Mouse (Mus musculus): Measurements from ENCODE around the gene Prss34.

The Prss34 gene

GRCm38 (mm10) chr17:25298094-25298493 lies at the start of gene Prss34:
Prss34 (plus strand) TSS chr17:25298394.
- in situ Hi-C loops (cut with MboI; ENCODE audit: unreplicated experiment in 2 of 2), result no loop called here

- in situ Hi-C loops (cut with MboI; ENCODE audit: unreplicated experiment in 2 of 2), result no loop called here
These were observed 47.9 kb upstream of the Prss34 start for GRCm38 (mm10) chr17:25250181-25250835.

- in situ Hi-C loops (cut with MboI; ENCODE audit: unreplicated experiment in 2 of 2), result no loop called here
These were observed 45.6 kb upstream of the Prss34 start for GRCm38 (mm10) chr17:25252643-25253042.

GRCm38 (mm10) chr17:25253760-25254159 lies 44.4 kb upstream of the Prss34 start:
- in situ Hi-C loops (cut with MboI; ENCODE audit: unreplicated experiment in 2 of 2), result no loop called here

GRCm38 (mm10) chr17:25255110-25255509 lies 43.1 kb upstream of the Prss34 start:
- in situ Hi-C loops (cut with MboI; ENCODE audit: unreplicated experiment in 2 of 2), result no loop called here

GRCm38 (mm10) chr17:25256140-25256754 lies 41.9 kb upstream of the Prss34 start, which contains the start of gene Baiap3:
Baiap3 (minus strand) TSS chr17:25256364.
- in situ Hi-C loops (cut with MboI; ENCODE audit: unreplicated experiment in 2 of 2), result no loop called here

- in situ Hi-C loops (cut with MboI; ENCODE audit: unreplicated experiment in 2 of 2), result no loop called here
These were observed 40.4 kb upstream of the Prss34 start for GRCm38 (mm10) chr17:25257804-25258261.

- in situ Hi-C loops (cut with MboI; ENCODE audit: unreplicated experiment in 2 of 2), result no loop called here
These were observed 33.7 kb upstream of the Prss34 start for GRCm38 (mm10) chr17:25264453-25264852.

GRCm38 (mm10) chr17:25270795-25271335 lies 27.3 kb upstream of the Prss34 start:
- in situ Hi-C loops (cut with MboI; ENCODE audit: unreplicated experiment in 2 of 2), result loop anchor here in 1 of 2 experiments (5.0 kb wide), 1 partner anchor 84 kb away; the partner anchor contains the start of gene Unkl

- in situ Hi-C loops (cut with MboI; ENCODE audit: unreplicated experiment in 2 of 2), result loop anchor here in 1 of 2 experiments (5.0 kb wide), 1 partner anchor 85 kb away; the partner anchor contains the start of gene Unkl
These were observed 25.9 kb upstream of the Prss34 start for GRCm38 (mm10) chr17:25272326-25272725.

- in situ Hi-C loops (cut with MboI; ENCODE audit: unreplicated experiment in 2 of 2), result loop anchor here in 1 of 2 experiments (5.0 kb wide), 1 partner anchor 86 kb away; the partner anchor contains the start of gene Unkl
These were observed 25.1 kb upstream of the Prss34 start for GRCm38 (mm10) chr17:25272951-25273705.

- in situ Hi-C loops (cut with MboI; ENCODE audit: unreplicated experiment in 2 of 2), result loop anchor here in 1 of 2 experiments (5.0 kb wide), 1 partner anchor 87 kb away; the partner anchor contains the start of gene Unkl
These were observed 24.3 kb upstream of the Prss34 start for GRCm38 (mm10) chr17:25273706-25274501.

GRCm38 (mm10) chr17:25274571-25275346 lies 23.4 kb upstream of the Prss34 start, which contains the start of gene Ube2i:
Ube2i (minus strand) TSS chr17:25274622.
- in situ Hi-C loops (cut with MboI; ENCODE audit: unreplicated experiment in 2 of 2), result loop anchor here (5.0 kb wide), 3 partner anchors 87 to 152 kb away; partner anchors contain the start of genes BC003965 (in 1 of the 2), Ptx4 (in 1 of the 2) and Unkl (in 1 of the 2)

- in situ Hi-C loops (cut with MboI; ENCODE audit: unreplicated experiment in 2 of 2), result loop anchor here in 1 of 2 experiments (5.0 kb wide), 2 partner anchors 94 to 154 kb away; partner anchors contain the start of genes BC003965 and Ptx4
These were observed 22.4 kb upstream of the Prss34 start for GRCm38 (mm10) chr17:25275833-25276232.

GRCm38 (mm10) chr17:25282133-25282532 lies 16.1 kb upstream of the Prss34 start:
- in situ Hi-C loops (cut with MboI; ENCODE audit: unreplicated experiment in 2 of 2), result loop anchor here in 1 of 2 experiments (10.0 kb wide), 1 partner anchor 247 kb away; no protein-coding TSS in a partner anchor

GRCm38 (mm10) chr17:25285033-25285432 lies 13.2 kb upstream of the Prss34 start:
- in situ Hi-C loops (cut with MboI; ENCODE audit: unreplicated experiment in 2 of 2), result loop anchor here (5.0 to 10.0 kb wide), 4 partner anchors 77 to 348 kb away; partner anchors contain the start of genes Mapk8ip3 (in 1 of the 2) and Ptx4 (in 1 of the 2)

GRCm38 (mm10) chr17:25288842-25289241 lies 9.4 kb upstream of the Prss34 start:
- in situ Hi-C loops (cut with MboI; ENCODE audit: unreplicated experiment in 2 of 2), result loop anchor here (5.0 to 10.0 kb wide), 4 partner anchors 73 to 352 kb away; partner anchors contain the start of genes Mapk8ip3 (in 1 of the 2) and Ptx4 (in 1 of the 2)

GRCm38 (mm10) chr17:25290411-25290810 lies 7.8 kb upstream of the Prss34 start:
- in situ Hi-C loops (cut with MboI; ENCODE audit: unreplicated experiment in 2 of 2), result no loop called here

Data from v-Abl transformed pro-B cells (cell line).